Mouse (Mus musculus) CD4-positive helper T cell, adult 2 months (primary cell): Measurements from ENCODE around the gene Acvr1b.

Source experiments
- DNase-seq: peaks from one replicate; pipeline ENCODE4 v3.0.0-alpha.2; 2012; ENCODE audit warnings: low read depth, missing footprints, low spot score

The Acvr1b gene

DNA sequence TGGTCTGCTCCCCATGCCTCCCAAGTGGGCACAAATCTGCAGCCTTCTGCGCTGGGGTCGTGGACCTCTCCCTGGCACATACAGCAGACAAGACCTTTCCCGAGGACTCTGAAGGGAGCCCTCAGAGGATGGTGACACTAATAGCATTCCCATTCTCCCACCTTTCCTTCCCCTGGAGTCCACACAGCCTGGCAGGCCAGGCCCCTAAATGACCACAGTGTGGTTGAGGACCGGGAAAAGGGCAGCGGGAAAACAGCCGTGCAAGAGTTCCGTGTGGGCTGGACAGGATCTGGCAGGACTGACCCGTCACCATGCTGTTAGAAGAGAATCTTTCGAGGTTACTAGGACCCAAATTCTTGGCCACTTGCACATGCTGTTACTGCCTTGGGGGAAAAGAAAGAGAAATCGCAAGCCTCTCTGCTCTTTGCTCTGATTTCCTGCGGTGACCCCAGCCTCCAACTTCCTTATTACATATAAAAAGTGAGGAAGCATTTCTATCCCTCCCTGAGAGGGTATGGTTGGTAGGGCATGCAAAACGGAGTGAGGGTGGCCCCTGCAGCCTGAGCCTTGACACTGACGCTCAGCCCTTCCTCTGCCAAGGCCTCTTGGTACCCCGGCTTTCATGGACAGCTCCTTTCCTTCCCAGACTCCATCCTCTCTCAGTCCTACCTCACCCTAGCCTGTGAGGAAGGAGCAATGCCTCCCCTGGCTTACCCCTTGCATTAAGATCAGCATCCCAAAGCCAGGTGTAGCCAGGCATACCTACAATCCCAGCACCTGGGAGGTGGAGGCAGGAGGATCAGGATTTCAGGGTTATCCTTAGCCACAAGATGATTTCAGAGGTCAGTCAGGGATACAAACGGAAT, 27.5 kb upstream of the Acvr1b start:
- DNase-seq = no peak

DNA sequence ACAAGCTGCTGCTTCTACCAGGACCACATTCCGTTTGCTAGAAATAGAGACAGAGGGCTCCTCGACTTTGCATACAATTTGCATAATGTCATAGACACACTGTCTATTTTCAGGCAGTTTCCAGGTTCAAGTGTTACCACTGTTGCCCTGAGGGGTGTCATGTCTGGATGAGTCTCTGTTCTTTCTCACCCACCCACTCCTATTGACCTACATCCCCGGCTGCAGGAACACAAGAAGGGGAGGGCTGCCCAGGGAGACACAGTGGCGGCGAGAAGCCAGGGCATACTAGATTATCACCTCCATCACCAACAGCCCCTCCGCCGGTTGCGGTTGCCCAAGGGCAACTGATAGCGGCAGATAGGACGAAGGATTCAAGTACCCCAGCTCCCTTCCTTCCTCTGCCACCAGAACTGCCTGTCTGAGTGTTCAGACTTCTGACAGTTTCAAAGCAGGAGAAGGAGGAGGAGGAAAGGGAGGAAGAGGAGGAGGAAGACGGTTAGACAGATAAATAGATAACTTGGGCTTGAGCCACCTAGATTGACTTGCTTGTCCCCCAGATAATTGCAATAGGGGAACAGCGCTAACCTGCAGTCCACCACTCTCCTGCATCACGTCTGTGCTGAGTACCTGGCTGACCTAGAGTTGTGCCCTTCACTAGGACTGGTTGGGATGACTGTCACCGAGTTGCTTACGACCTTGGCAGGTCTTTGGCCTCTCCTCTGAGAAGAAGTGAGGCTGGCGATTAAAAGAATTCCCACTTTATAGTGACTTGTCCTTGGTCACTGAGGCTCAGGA, 26.6 kb upstream of the Acvr1b start:
- peak; percentile 57 for DNase-seq

DNA sequence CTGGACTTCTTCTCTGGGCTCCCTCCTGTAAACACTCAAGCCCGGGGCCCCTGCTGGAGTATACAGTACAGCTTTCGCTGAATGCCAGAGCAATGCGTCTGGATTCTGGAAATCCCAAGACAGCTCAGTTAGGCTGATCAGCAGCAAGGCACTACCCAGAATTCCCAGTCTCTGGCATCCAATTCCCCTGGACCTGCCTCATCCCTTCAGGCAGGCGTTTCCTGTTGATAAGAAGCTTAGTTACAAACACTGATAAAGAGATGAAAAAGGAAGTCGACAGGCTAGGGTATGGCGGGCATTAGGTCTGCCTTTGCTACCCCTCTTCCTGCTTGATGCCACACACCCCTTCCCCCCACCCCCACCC, 26.0 kb upstream of the Acvr1b start:
- no peak for DNase-seq

DNA sequence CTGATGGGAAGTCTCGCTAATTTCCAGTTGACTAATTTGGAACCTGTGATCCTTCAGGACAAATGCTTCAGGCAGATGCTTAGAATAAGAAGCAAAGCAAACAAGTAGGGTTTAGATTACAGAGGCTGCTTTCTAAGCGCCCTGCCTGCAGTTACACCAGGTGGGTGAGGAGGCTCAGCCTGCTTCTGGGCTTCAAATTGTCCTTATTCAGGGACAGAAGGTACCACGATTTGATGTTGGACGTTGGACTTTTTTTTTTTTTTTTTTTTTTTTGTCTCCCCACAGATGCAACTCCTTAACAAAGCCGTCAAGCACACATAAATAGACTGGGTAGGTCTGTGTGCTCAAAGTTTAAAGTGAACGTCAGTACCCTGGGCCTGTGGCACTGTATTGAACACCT, 25.3 kb upstream of the Acvr1b start:
- DNase-seq = no peak

DNA sequence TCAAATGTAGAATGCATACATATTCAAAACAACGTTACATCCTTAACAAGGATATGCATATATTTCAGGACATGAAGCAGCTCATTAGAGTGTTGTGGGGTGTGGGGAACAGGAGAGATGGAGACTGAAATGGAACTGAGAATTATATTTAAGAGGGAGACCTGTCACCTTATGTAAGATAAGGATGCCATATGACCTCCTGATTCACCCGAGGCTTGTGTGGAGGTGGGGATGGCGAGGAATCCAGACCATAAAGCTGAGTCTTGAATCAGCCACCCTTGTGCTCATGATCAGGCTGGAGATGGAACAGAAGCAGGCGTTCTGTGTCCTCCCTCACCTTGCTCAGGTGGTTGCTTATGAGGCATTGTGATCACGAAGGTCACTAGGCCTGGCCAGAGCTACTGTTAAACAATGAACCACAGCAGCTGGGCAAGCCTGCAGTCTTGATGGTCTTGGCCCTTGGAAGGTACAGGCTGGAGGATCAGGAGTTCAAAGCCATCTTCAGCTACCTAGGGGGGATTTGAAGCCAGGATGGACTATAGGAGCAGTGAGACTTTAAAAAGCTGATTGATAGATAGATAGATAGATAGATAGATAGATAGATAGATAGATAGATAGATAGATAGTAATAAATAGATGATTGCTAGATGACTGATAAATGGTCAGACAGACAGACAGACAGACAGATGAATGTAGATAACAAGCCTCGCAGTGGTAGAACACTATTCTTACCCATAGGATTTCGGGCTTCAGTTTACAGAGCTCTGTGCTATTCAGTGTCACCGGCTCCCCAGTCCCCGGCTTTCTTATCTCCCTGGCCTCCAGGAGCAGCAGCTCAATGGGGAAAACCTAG, 22.2 kb upstream of the Acvr1b start:
- DNase-seq = no peak

DNA sequence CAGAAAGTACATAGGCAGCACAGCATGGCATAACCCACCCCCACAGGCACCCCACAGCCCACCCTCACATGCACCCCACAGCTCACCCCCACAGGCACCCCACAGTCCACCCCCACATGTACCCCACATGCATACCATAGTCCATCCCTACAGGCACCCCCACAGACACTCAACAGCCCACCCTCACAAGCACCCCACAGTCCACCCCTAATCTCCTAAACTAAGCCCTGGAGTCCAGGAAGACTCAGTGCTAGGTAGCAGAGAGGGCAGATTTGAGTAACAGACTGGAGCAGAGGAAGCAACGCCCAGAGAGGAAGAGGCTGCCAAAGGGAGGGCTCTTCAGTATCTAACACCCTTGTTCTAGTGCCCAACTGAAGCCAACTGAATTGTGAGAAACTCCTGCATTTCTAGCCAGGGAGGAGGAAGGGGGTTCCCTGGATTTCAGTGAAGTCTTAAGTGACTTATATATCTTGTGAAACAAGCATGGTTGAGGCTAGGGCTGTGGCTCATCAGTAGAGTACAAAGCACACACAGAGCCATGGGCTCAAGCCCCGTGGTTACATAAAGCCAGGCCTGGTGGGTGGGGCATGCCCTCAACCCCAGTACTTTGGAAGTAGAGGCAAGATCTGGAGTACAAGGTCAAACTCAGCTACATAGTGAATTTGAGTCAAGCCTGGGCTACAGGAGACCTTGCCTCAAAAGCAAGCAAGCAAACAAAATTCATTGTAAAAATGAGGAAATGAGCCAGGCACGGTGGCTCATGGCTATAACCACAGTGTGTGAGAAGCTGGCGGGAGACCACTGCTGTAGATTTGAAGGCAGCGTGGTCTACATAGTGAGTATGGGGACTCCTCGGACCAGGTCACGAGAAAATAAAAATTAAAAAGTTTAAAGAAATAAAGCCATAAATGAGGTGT, 18.9 kb upstream of the Acvr1b start:
- DNase-seq = no peak

DNA sequence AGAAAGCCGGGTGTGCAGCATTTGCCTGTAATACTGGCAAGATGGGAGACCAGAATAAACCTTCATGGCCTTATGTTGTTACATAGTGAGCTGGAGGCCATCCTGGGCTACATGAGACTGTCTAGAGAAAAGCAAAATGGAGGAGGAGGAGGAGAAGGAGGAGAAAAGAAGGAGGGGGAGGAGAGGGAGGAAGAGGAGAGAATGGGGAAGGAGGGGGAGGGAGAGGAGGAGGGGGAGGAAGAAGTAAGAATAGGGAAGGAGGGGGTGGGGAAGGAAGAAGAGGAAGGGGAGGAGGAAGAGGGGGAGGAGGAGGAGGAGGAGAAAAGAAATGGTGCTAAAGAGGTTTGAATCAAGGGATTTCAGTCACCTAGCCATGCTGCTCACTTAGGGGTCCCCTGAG, 13.7 kb upstream of the Acvr1b start:
- DNase-seq = no peak

DNA sequence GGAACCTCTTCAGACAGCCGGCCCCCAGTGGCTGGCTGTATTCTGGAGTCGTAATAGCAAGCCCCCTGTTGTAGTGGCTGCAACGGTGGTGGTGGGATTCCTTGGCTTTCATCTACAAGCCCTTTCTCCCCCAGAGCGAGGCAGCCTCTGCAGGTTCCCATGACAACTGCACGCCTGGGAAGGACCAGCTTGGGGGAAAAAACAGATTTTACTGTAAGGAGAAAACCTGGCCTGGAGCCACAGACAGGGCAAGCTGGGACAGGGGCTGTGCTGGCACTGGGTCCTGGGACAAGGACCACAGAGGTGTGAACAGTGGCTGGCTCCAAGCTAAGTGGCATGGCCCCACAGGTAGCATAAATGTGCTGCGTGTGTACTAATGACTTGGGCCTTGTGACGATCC, 13.3 kb upstream of the Acvr1b start:
- DNase-seq = no peak

DNA sequence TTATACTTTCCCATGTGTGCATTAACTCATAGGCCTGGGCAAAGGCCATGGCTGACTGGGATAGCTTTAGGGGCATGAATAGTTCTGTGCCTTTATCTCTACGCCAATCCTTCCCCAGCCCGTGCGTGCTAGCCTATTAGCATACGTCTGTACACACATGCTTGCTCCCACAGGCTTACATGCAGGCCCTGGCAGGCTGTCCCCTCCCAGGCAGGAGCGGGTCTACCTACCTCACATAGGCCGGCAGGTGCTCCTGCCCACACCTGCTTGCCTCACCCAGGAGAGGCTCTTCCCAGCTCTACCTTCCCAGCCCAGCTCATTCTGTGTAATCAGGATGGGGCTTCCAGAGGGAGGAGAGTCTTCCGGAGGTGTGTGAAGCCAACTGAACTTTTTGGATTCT, 12.3 kb upstream of the Acvr1b start:
- no peak for DNase-seq

DNA sequence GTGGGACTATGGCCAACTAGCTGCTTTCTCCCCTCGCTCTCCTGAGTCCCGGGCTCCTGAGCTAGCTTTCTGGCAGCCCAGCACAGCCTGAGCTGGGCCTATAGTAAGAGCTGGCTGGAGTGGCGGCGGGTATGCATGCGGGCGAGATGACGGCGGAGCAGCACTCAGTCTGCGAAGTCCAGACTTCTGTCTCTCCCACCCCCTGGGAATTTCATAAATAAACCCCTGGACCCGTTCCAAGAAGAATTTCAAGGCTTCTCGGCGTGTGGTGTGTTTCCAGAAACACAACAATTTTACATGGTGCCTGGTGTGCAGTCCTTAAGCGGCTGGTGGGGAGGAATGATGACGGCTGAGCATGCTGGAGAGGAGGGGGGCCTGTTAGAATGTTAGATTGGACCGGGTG, 10.8 kb upstream of the Acvr1b start:
- no peak for DNase-seq

DNA sequence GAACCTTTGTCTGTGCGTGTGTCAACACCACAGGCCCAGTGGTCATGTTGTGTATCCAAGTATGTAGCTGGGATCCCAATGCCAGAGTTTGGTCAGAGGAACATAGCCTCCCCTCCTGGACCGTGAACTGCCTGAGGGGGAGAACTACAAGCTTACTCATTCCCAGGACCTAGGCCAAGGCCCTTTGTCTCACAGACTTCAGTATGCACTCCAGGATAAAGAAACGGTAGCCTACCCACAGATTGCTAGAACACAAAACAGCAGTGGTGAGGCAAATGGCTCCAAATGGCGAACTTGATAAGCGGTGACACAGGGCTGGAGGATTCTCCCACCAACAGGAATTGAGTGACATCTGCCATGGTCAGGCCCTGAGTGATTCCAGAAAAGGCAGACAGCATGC, 10.0 kb upstream of the Acvr1b start:
- DNase-seq = no peak

DNA sequence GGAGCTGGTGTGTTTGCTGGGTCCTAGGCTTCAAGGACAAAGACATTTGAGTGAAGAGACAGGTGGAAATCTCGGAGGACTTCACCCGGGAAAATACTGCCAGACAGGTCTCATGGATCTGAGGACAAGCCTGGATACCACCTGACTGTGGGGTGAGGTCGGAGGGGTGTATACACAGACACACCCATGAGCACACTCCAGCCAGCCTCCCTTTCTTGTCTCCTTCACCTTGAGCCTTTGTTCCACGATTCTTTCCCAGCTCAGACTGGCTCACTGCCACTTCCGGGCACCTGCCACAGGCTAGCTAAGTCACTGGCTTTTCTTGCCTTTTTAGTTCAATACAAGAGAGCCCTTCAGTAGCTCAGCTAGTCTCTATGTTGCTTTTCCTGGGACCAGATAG, 9.6 kb upstream of the Acvr1b start:
- no peak for DNase-seq

DNA sequence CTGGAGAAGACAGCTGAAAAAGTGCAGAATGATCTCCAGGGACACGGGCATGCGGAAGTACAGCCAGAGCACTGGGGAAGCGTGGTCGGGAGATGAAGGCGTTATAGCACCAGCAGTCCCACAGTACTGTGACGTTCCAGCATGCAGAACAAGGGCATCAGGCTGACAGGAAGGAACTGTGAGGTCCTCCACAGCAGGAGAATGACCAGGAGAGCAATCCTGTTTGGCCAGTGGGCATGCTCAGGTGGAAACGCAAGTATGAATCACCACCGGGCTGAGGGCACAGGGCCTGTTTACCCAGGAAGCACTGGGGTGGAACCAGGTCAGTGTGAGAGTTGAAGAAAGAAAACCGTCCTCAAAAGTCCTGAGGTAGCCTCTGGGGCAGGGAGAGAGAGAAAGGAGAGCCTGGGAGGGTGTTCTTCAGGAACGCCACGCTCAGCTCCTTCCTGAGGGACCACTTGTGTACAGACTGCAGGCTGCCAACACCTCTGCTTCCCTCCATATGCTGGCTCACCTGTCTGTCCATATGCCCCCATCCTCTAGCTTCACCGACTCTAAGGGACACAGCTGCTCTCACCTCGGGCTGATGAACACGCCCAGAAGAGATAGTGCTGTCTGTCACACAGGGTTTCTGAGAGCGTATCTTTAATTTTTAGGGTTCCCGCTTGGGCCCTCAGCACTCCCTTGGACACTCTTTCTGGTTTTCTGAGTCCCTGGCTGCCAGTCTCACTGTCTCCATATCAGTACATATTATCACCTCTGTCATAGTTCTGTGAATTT, 8.0 kb upstream of the Acvr1b start:
- no peak for DNase-seq

DNA sequence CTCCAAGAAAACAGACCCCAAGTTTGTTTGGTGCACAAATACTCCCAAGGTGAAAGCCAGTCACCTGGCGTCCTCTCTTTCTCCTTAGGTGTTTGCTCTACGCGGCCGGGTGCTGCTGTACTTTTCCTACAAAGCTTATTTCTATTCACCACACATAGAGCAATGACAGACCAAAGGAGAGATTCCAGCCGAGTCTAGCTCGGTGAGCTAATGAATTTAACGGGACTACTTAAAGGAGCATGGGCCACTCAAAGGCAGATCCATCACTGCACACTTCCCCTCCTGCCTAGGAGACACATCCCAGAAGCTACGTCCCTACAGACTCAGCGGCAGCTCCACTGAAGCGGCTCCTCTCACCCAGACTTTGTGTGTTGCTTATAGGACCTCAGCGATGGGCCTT, 6.3 kb upstream of the Acvr1b start:
- no peak for DNase-seq

DNA sequence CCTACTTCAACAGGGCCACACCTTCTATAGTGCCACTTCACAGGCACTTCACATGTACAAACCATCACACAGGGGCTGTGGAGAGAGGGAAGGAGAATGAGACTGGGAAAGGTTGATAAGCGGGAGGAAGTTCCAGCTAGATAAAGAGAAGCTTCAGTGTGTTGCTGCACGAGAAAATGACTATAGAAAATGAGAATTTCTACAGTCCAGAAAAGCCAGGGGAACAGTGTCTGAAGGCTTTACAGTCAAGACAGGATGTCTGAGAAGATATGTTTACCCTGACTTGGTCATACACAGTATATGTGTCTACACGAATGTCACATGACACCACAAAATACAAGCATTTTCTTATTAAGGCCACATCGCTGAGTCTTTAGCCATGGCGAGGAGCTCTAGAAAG, 4.0 kb upstream of the Acvr1b start:
- no peak for DNase-seq

DNA sequence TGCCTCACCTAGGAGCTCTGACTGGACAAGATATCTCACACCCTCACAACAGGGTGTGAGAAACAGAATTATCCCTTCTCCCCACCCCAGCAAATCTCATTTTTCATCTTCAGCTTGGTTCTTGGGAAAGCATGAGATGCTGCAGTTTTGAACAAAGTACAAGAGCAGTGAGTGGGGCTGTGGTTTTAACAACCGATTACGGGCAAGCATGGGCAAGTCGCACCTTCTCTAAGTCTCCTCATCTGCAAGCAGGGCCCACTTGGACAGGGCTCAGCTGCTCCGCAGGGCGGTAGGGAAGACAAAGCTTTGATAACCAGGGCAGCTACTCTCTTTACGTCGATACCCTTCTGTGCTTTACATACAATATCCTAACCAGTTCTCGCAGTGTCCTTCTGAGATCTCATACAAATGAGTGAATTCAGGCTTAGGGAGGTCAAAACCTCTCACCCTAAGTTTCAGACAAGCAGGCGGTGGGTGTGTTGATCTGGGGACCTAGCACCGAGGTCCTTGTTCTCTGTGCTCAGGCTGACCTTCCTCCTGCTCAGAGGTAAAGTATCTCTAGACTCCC, 3.4 kb upstream of the Acvr1b start:
- DNase-seq = no peak

DNA sequence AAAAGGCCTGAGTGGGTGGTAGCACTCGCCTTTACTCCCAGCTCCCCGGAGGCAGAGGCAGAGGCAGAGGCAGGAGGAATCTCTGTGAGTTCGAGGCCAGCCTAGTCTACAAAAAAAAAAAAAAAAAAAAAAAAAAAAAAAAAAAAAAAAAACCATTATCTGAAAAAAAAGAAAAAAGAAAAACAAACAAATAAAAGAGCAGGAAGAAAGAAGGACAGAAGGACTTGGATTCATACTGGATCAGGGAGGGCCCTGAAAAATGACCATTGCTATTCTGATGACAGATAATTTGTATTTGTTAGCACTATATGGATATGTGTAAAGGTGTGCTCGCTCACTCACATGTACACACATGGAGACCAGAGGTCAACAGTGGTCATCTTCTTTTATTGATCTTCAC, 2.6 kb upstream of the Acvr1b start:
- no peak for DNase-seq

DNA sequence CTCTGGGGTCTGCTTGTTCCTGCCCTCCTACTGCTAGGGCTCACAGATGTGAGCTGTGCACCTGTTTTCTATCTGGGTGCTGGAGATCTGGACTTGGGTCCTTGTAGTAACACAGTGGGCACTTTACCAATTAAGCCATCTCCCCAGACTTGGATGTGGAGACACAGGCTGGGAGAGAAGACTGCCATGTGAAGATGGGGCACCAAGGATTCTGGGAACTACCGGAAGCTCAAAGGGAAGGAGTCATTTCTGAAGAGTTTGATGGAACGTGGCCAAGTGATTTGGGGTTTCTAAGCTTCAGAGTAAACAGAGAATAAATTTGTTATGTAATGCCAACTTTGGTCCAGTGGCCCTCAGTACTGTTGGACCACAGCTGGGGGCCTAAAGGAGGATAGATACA, 1.9 kb upstream of the Acvr1b start:
- no peak for DNase-seq

DNA sequence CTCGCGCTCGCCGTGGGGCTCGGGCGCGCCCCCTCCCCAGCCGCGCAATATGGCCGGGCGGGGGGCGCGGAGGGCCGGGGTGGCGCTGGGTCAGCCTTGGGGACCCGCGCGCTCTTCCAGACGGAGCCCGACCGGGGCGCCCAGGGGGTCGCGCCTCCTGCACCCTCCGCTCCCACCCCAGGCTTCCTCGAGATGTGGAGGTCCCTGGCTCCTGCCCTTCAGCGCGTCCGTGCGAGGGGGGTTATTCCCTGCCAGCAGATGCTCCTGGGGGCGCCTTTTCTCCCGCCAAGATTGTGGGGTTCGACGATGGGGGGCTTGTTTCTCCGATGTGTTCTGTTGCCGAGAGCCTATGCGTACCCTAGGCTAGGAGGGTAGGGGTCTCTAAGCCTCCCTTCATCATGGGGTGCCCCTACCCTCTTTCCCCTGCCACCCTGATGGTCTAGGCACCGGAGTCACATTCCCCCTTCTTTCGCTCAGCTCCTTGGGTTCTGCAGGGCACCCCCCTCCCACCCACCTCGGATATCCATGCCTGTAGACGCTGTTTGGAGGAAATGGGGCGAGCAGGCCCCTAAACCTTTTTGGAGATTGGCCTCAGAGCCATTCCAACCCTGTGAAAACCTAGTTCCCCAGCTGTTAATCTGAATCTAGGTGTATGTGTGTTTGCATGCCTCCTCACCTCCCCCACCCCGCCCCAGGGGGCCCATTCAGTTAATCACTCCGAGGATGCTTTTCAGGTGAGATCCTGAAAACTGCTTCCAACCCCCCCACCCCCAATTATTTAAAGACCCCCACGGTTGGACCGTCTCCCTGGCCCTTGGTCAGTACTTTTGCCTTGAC, 645 bp downstream of the Acvr1b start:
- DNase-seq = peak; percentile 42
